Mouse (Mus musculus) midbrain, embryonic 13.5 days (tissue): ENCODE data around the gene Tor1a. TPM values are rescaled to one million over a fixed set of nuclear protein-coding genes. Genes with fewer than 3 reads are reported as not detected.

Experiments used
- ATAC-seq: fragments of 200-750 bp; cut with Nextera tagmentation; 2 replicates; pipeline ENCODE4 v1.8.0; 2017; ENCODE audit warnings: mild to moderate bottlenecking, moderate TSS enrichment, moderate library complexity
- H3K27ac ChIP-seq: fragments of 300-500 bp; sonication (generic); 2 replicates; pipeline ENCODE4 v1.5.1; 2015; ENCODE audit warnings: inconsistent platforms, mild to moderate bottlenecking, moderate library complexity
- H3K27me3 ChIP-seq: fragments of 300-500 bp; sonication (generic); 2 replicates; pipeline ENCODE4 v1.6.1; 2015; ENCODE audit warnings: mild to moderate bottlenecking, inconsistent platforms
- H3K36me3 ChIP-seq: fragments of 300-500 bp; sonication (generic); 2 replicates; pipeline ENCODE4 v1.6.1; 2015; ENCODE audit warnings: mild to moderate bottlenecking, inconsistent platforms
- H3K4me1 ChIP-seq: fragments of 300-500 bp; sonication (generic); replicated peaks from 2 replicates; pipeline ENCODE4 v1.6.1; 2015; ENCODE audit warnings: inconsistent platforms
- H3K4me2 ChIP-seq: fragments of 300-500 bp; sonication (generic); replicated peaks from 2 replicates; pipeline ENCODE4 v1.6.1; 2015; ENCODE audit warnings: moderate library complexity, mild to moderate bottlenecking, inconsistent platforms
- H3K4me3 ChIP-seq: fragments of 300-500 bp; sonication (generic); replicated peaks from 2 replicates; pipeline ENCODE4 v1.5.1; 2015; ENCODE audit warnings: mild to moderate bottlenecking, inconsistent platforms
- H3K9ac ChIP-seq: fragments of 300-500 bp; sonication (generic); replicated peaks from 2 replicates; pipeline ENCODE4 v1.6.1; 2015; ENCODE audit warnings: mild to moderate bottlenecking, inconsistent platforms
- H3K9me3 ChIP-seq: fragments of 300-500 bp; sonication (generic); 2 replicates; pipeline ENCODE4 v1.6.1; 2016; ENCODE audit warnings: mild to moderate bottlenecking, inconsistent platforms
- WGBS: fragments of 180-500 bp; shearing (Covaris S2); methylation state at CpG from one replicate; pipeline ENCODE4 v1.1.7; 2015; 5-methylcytosine and 5-hydroxymethylcytosine counted together
- polyA plus RNA-seq: library from polyadenylated mRNA; unstranded; fragments of >200 nt; fragmentation: Nextera tagmentation; extraction: Ambion mirVana; gene quantifications from 2 replicates; pipeline ENCODE4 v1.2.1, GENCODE M21; 2015

Tor1a gene
- polyA plus RNA-seq = 93.2 and 95.7 TPM in 2 replicates

DNA sequence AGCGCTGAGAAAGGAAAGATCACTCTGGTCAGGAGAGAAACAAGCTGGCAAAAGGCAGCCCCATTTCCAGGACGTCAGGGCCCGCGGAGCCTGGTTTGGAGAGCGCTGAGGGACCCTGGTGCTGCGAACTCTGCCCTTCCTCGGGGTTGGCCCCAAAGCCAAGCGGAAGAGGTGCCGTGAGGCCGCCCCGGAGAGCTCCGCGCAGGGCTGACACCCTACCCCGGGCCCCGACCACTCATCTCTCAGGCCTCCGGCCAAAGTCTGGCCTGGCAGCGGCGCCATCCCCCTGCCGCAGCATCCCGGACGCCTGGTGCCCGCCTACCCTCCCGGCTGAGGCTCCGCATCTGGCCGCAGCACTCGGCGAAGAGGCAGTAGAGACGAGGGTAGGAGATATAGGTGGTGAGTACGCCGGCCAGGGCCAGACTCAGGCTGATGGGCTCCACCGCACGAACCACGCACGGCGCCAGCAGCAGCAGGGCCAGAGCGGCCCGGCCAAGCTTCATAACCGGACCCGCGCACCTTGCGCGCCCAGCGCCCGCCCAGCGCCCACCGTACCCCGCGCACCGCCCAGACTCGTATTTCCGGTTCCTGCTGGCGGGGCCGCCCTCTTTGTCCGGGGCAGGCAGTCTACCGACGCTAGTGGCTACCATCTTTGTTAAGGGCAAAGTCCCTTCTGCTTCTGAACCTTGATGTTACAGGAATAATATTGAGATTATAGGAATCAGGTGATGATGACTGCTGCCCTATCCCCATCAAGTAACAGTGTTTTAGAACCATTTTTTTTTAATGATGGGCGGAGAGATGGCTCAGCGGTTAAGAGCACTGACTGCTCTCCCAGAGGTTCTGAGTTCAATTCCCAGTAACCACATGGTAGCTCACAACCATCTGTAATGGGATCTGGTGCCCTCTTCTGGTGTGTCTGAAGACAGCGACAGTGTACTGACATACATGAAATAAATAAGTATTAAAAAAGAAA, at the start of gene Tor1a:
TSS of gene Tor1a (minus strand) at position 582 of the 976 bp plus-strand sequence.
- peaks cover 46% of the 10 kb centered on the region for H3K36me3 ChIP-seq
- peaks cover 29% of the 10 kb centered on the region for H3K4me1 ChIP-seq
- no peaks in the 10 kb centered on the region for H3K9me3 ChIP-seq
- H3K4me3 ChIP-seq = peak within 1 kb of the TSS; percentile 96
- peak within 1 kb of the TSS; percentile 97 for H3K9ac ChIP-seq
- H3K27ac ChIP-seq = peak within 1 kb of the TSS; percentile 76
- H3K4me2 ChIP-seq = peak within 1 kb of the TSS; percentile 96
- 2% methylated on average over 59 of the region's 59 CpGs for WGBS
- H3K27me3 ChIP-seq = no peaks in the 10 kb centered on the region
- peak; percentile 98 for ATAC-seq

DNA sequence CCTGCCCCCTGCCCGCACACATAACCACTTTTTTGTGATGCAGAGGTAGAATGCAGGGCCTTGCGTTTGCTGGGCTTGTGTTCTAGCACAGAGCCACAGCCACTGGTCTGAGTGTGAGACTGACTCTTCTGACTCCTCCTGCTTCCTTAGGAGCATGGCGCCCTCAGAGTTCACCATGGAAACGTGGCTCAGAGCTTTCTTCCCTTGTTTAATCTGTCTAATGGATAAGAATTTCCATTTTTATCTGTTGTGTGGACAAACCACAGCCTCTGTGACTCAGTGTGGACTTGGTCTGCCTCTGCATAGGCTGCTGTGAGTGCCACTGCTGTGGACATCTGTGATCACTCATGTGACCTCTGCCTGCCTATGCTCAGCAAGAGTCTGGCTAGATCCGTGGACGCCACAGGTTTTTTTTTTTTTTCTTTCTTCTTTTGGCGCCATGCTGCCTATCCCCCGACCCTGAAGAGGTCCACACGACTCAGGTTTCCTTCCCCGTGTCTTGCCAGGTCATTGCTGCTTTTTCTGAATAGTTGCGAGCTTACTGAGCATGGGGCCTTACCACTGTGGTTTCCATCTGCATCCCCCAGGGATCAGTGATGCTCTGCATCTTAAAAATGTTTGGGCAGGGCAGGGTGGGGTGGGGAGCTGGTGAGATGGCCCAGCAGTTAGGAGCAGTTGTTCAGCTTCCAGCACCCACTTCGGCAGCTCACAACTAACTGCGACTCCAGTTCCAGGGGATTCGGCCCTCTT, 45.8 kb upstream of the Tor1a start:
- Histone ChIP-seq H3K36me3 (peaks cover 77% of the 10 kb centered on the region), H3K4me2 (no peak overlapping the region), H3K9ac (no peak overlapping the region), H3K9me3 (no peaks in the 10 kb centered on the region), H3K27ac (no peak overlapping the region), H3K27me3 (no peaks in the 10 kb centered on the region), H3K4me3 (no peak overlapping the region), H3K4me1 (no peaks in the 10 kb centered on the region)
- ATAC-seq = no peak
- WGBS = 73% methylated on average over 14 of the region's 14 CpGs

DNA sequence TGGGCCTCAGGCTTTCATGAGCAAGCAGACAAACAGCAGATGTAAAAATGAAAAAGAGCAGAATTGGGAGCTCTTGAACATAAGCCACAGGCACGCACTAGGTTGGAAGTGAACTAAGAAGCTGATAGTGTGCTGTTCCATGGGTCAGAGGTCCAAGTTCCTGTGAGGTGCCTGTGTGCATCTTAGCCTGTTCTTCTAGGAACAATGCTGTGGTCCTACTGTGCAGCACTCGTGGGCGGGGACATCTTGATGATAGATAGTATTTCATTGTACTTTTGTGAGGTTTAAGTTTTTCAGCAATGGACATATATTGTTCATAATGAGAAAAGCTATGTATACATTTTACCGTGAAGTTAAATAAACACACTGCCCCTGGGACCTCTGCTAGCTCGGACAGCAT, 39.5 kb upstream of the Tor1a start:
- no peak overlapping the region for H3K9ac ChIP-seq
- H3K4me3 ChIP-seq = no peak overlapping the region
- H3K4me2 ChIP-seq = no peak overlapping the region
- peaks cover 89% of the 10 kb centered on the region for H3K36me3 ChIP-seq
- no peak overlapping the region for H3K27ac ChIP-seq
- no peaks in the 10 kb centered on the region for H3K27me3 ChIP-seq
- WGBS = 92% methylated on average over 5 of the region's 5 CpGs
- no peaks in the 10 kb centered on the region for H3K9me3 ChIP-seq
- no peaks in the 10 kb centered on the region for H3K4me1 ChIP-seq
- ATAC-seq = no peak

DNA sequence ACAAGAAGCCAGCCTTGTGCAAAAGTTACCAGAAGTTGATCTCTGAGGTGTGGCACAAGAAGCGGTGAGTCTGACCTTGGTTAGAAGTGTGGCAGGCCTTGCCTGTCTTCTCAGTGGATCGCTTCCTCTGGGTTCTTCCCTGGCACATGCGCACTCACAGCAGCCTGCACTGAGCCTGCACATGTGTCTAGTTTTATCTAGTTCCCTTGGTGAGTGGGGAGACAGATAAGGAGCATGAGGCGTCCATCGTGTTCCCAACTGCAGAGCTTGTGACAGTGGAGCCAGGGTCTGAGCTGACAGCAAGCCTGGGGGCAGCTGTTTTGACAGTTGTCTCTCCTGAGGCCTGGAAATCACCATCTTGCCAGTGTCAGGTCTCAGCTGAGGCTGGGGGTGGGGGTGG, 38.7 kb upstream of the Tor1a start:
- no peaks in the 10 kb centered on the region for H3K27me3 ChIP-seq

DNA sequence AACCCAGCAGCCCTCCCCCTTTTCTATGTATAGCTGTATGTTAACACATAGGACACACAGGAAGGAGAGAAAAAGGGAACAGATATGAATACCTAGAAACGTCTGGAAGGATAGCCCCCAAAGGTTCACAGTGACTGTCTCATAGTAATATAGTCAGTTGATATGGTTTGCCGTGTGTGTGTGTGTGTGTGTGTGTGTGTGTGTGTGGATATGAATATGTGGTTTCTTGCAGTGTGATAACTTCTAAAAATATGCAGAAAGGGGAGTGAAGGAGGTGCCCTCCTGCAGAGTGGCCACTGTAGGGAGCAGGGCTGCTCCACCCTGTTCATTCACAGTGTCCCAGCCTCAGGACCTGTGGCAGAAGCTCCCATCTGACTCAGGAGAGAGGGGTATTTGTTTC, 37.7 kb upstream of the Tor1a start:
- no peak for ATAC-seq
- H3K9me3 ChIP-seq = no peaks in the 10 kb centered on the region
- no peaks in the 10 kb centered on the region for H3K4me1 ChIP-seq
- H3K9ac ChIP-seq = no peak overlapping the region
- no peak overlapping the region for H3K27ac ChIP-seq
- peaks cover 83% of the 10 kb centered on the region for H3K36me3 ChIP-seq
- H3K4me2 ChIP-seq = no peak overlapping the region
- H3K4me3 ChIP-seq = no peak overlapping the region
- 79% methylated on average over 2 of the region's 2 CpGs for WGBS
- H3K27me3 ChIP-seq = no peaks in the 10 kb centered on the region

More for the DNA sequence above, 38.7 kb upstream of the Tor1a start:
- Histone ChIP-seq H3K9ac (no peak overlapping the region), H3K4me1 (no peaks in the 10 kb centered on the region), H3K4me2 (no peak overlapping the region), H3K9me3 (no peaks in the 10 kb centered on the region), H3K27ac (no peak overlapping the region), H3K36me3 (peaks cover 89% of the 10 kb centered on the region), H3K4me3 (no peak overlapping the region)
- ATAC-seq = no peak
- WGBS = 87% methylated on average over 5 of the region's 5 CpGs

DNA sequence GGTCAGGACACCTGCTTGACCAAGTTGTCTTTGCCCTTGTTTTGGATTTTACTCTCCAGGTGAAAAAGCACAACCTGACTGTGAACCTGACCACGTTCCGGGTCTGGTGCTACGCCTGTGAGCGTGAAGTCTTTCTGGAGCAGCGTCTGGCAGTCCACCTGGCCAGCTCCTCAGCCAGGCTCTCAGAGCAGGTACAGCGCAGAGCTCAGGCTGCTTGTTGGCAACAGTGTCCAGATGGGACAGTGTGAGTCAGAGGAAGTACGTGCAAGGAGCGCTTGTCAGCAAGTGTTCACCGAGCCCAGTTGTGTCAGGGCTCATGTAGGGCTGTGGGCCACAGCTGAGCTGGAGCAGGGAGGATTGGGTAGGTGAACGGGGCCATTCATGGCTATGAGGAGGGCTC, 35.1 kb upstream of the Tor1a start:
- H3K36me3 ChIP-seq = peaks cover 79% of the 10 kb centered on the region

DNA sequence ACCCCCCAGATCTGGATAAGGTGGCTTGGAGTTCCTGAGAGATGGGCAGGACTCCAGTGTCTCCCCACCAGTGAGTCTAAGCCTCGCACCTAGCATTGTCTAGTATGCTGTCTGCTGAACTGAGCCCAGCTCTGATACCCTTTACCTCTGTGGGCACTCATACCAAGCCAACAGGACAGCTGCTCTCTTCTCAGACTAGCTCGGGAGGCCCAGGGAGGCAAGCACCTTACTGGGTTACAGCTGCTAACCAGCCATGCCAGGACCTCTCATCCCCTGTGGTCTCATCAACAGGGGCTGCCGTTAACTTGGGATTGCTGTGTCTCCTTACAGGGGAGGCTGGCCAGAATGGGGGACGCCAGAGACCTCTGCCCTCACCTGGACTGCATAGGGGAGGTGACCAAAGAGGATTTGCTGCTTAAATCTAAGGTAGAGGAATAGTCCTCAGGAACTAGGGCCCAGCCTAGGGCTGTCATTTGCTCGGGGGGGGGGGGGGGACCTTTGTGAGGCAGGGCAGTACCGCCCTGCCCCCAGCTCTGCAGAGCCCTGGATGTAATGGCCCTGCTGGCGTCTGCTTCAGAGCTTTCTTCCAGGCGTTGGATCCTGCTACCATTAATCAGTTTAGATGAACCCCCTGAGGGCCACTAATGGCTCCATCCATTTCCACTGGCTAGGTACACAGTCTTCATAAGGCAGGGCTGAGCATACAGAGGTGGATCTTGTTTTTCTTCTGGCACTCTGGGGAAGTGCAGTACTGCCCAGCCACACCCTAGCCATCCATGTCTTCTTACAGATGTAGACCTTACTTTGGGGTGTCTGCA, 30.9 kb upstream of the Tor1a start:
- H3K9me3 ChIP-seq = no peaks in the 10 kb centered on the region
- no peak overlapping the region for H3K27ac ChIP-seq
- no peak for ATAC-seq
- no peak overlapping the region for H3K4me3 ChIP-seq
- H3K4me1 ChIP-seq = no peaks in the 10 kb centered on the region
- no peak overlapping the region for H3K4me2 ChIP-seq
- H3K27me3 ChIP-seq = no peaks in the 10 kb centered on the region
- WGBS = 75% methylated on average over 8 of the region's 8 CpGs
- H3K9ac ChIP-seq = no peak overlapping the region
- peaks cover 40% of the 10 kb centered on the region for H3K36me3 ChIP-seq

More for the DNA sequence above, 35.1 kb upstream of the Tor1a start:
- no peaks in the 10 kb centered on the region for H3K4me1 ChIP-seq
- H3K9me3 ChIP-seq = no peaks in the 10 kb centered on the region
- 96% methylated on average over 10 of the region's 10 CpGs for WGBS
- no peak overlapping the region for H3K27ac ChIP-seq
- H3K4me3 ChIP-seq = no peak overlapping the region
- H3K9ac ChIP-seq = no peak overlapping the region
- H3K27me3 ChIP-seq = no peaks in the 10 kb centered on the region
- H3K4me2 ChIP-seq = no peak overlapping the region
- ATAC-seq = no peak

DNA sequence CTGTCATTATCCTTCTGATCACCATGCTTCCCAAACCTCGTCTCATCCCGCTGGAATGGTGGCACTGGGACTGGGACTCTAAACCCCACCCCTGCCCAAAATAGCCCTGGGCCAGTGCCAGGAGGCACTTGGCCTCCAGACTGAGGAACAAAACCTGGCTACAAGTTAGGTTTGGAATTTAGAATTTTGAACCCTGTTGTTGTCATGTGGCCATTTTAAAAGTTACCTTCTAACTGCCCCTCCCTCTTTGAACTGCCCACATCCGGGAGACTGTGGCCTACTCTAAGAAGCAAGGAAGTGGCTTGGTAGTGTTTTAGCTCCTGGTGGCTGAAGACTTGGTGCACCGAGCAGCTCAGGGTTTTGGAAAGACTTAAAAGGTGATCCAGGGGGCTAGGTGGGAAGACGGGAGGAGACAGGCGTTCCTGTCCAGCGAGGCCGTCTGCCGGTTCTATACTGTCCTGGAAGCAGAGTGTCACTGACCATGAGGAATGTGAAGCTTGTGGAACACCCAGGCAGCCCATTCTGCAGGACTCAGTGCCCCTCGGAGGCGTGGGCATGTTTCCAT, 27.8 kb upstream of the Tor1a start:
- Histone ChIP-seq H3K4me1 (no peaks in the 10 kb centered on the region), H3K4me2 (no peak overlapping the region), H3K36me3 (peaks cover 20% of the 10 kb centered on the region), H3K9ac (0 out of 2 replicates have a peak overlapping the region, but pooled peaks have one; percentile 3), H3K4me3 (no peak overlapping the region), H3K9me3 (no peaks in the 10 kb centered on the region), H3K27ac (no peak overlapping the region), H3K27me3 (no peaks in the 10 kb centered on the region)
- 76% methylated on average over 11 of the region's 11 CpGs for WGBS
- ATAC-seq = no peak

DNA sequence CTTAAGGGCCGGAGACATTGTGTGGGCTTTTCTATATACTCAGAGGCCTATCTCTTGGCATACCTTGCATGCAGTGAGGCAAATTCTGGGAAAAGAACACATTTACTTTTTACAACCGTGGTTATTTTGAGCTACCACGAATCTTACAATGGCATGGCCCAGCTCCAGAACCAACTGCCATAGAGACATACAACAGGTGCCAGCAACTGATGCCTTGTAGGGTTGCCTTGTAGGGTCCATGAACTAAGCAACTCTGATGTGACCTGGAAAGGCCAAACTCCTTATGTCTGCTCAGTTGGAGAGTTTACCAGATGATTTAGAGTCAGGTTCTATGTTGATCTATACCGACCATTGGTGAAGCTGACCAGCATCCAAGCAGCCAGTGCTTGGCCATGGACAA, 27.1 kb upstream of the Tor1a start:
- H3K4me3 ChIP-seq = no peak overlapping the region
- peaks cover 18% of the 10 kb centered on the region for H3K36me3 ChIP-seq
- H3K9me3 ChIP-seq = no peaks in the 10 kb centered on the region
- H3K4me2 ChIP-seq = no peak overlapping the region
- no peak overlapping the region for H3K9ac ChIP-seq
- no peak for ATAC-seq
- H3K27me3 ChIP-seq = no peaks in the 10 kb centered on the region
- H3K4me1 ChIP-seq = no peaks in the 10 kb centered on the region
- WGBS = 92% methylated on average over 4 of the region's 4 CpGs
- no peak overlapping the region for H3K27ac ChIP-seq

DNA sequence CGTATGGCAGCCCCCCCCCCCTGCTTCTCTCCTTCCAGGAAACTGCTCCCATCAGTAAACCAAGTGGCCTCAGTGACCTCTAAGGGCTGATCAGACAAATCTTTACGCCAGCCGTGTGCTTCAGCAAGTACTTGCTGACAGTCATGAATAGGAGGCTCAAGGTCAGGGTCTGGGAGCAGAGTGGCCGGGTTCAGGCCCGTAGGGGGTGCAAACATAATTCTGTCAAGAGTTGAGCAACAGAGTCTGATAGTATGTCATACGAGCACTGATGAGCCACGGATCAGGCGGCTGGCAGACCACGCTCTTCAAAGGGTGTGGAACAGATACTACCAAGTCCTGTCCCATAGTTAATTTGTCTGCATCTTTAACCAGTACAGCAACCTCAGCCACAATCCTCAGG, 22.5 kb upstream of the Tor1a start:
- no peaks in the 10 kb centered on the region for H3K27me3 ChIP-seq
- WGBS = 93% methylated on average over 9 of the region's 9 CpGs
- no peaks in the 10 kb centered on the region for H3K9me3 ChIP-seq
- H3K36me3 ChIP-seq = peaks cover 10% of the 10 kb centered on the region; the same call in 1 of the 2 replicates
- no peak overlapping the region for H3K27ac ChIP-seq
- no peak for ATAC-seq
- H3K4me2 ChIP-seq = no peak overlapping the region
- H3K4me1 ChIP-seq = peaks cover 6% of the 10 kb centered on the region; the same call in 1 of the 2 replicates
- no peak overlapping the region for H3K9ac ChIP-seq
- H3K4me3 ChIP-seq = no peak overlapping the region
